Mouse (Mus musculus): ENCODE data around the gene BC049762.

DNA sequence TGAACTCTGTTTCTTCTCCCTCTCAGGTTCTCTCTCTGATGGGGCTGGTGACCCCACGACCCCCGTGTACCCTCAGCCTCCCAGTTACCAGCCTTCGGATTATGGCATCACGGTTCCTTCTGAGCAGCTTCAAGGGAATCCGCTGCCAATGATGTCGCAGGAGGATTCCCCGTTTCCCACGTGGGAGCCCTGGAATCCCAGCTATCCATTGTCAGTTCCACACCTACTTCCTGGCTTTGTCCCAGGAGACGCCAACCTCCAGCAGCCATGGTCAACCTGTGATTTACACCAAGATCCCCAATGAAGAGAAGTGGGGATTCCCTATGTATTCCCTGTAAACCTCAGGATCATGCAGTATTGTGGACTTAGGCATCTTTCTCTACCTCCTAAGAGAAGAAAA is 28.2 kb downstream of the BC049762 start:
- no peak for TF ChIP-seq POLR2AphosphoS5 (IDR thresholded peaks at IDR 0.05; ENCODE audit: insufficient replicate concordance, low read depth, low read length)
- TF ChIP-seq CTCF (IDR thresholded peaks at IDR 0.05; ENCODE audit: low read depth, low read length): no peak
- no peak for TF ChIP-seq GATA1 (IDR thresholded peaks at IDR 0.05; ENCODE audit: borderline replicate concordance, low read length)
- no peak for TF ChIP-seq TAL1 (conservative IDR thresholded peaks at IDR 0.05; ENCODE audit: low read depth, low read length)
- no peak for TF ChIP-seq GATA2 (IDR thresholded peaks at IDR 0.05; ENCODE audit: borderline replicate concordance, low read depth, low read length)
